Mouse (Mus musculus): ENCODE results near the gene Unk. TPM values are rescaled to one million over a fixed set of nuclear protein-coding genes. Genes with fewer than 3 reads are reported as not detected.

Unk gene
- 67.3 and 87.0 TPM in 2 replicates for polyA plus RNA-seq (2012; rRNA removed)

DNA sequence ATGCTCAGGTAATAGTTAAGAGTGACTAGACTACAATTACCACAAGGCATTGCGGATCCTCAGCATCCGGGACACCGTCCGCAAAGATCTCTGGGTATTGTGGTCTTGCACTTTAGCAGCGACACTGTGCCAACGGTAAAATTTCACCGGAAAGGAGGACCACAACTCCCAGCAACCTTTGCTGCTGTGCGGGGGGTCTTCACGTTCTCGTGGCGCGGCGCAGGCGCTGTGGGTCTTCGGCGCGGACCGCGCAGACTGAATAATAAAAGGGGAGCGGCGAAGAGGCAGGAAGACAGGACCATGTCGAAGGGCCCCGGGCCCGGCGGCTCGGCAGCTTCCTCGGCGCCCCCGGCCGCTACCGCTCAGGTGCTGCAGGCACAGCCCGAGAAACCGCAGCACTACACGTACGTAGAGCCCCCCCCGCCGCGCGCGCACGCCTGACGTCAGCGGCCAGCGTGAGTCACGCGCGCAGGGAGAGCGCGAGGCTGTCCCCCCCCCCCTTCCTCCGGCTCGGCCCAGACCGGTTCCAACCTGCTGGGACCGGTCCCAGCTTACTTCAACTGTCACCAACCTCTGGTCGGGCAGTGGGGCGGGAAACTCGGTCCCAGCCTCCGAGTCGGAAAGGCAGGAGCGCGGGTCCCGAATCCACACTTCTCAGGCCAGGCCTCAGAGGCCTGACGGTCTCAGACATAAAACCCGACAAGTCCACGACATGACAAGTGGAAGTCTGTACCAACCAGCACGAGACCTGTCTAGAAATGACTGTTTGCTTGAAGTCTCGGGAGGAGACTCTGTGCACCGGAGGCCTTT, at the start of gene Unk:
Gene Unk (plus strand): TSS at position 235 of the 810 bp plus-strand sequence.
- DNase-seq (ENCODE audit: low read depth) = peak; percentile 100
- TF ChIP-seq POLR2A (IDR thresholded peaks at IDR 0.05; ENCODE audit: borderline replicate concordance, extremely low read depth, insufficient read depth, insufficient read length, poor library complexity, severe bottlenecking) = no peak; the same call in 1 of the 2 replicates

- no peak for DNase-seq (ENCODE audit: low read depth)
- TF ChIP-seq POLR2A (IDR thresholded peaks at IDR 0.05; ENCODE audit: borderline replicate concordance, extremely low read depth, insufficient read depth, insufficient read length, poor library complexity, severe bottlenecking) (no peak), CTCF (IDR thresholded peaks at IDR 0.05; ENCODE audit: borderline replicate concordance, extremely low read depth, insufficient read depth, insufficient read length) (no peak)
Measured at GRCm38 (mm10) chr11:115982472-115982871, 47.6 kb upstream of the Unk start.

DNA sequence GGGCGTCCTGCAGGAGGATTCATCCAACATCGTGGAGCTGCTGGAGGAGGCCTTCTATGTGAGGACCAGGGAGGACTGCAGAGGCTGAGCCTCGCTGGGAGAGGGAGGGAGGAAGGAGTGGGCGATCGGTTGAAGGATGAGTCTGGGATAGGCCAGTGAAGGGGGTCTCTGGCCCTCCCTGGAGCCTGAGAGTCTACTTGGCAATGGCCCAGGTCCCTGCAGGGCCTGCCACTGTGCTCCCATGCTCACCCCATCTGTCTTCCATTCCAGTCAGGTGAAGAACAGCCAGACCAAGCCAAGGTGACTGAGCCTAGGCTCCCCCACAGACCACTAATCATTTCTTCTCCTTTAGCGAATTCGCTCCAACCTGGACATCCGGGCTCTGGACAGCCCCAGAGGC, 46.8 kb upstream of the Unk start:
- no peak for TF ChIP-seq POLR2A (IDR thresholded peaks at IDR 0.05; ENCODE audit: borderline replicate concordance, extremely low read depth, insufficient read depth, insufficient read length, poor library complexity, severe bottlenecking)
- no peak for TF ChIP-seq CTCF (IDR thresholded peaks at IDR 0.05; ENCODE audit: borderline replicate concordance, extremely low read depth, insufficient read depth, insufficient read length)
- DNase-seq (ENCODE audit: low read depth) = no peak

- TF ChIP-seq POLR2A (IDR thresholded peaks at IDR 0.05; ENCODE audit: borderline replicate concordance, extremely low read depth, insufficient read depth, insufficient read length, poor library complexity, severe bottlenecking) (no peak), CTCF (IDR thresholded peaks at IDR 0.05; ENCODE audit: borderline replicate concordance, extremely low read depth, insufficient read depth, insufficient read length) (no peak)
- DNase-seq (ENCODE audit: low read depth) = no peak
Measured at GRCm38 (mm10) chr11:115989686-115990085, 40.4 kb upstream of the Unk start.

GRCm38 (mm10) chr11:115992098-115992497, 38.0 kb upstream of the Unk start:
- no peak for TF ChIP-seq CTCF (IDR thresholded peaks at IDR 0.05; ENCODE audit: borderline replicate concordance, extremely low read depth, insufficient read depth, insufficient read length)
- TF ChIP-seq POLR2A (IDR thresholded peaks at IDR 0.05; ENCODE audit: borderline replicate concordance, extremely low read depth, insufficient read depth, insufficient read length, poor library complexity, severe bottlenecking) = no peak
- no peak for DNase-seq (ENCODE audit: low read depth)

DNA sequence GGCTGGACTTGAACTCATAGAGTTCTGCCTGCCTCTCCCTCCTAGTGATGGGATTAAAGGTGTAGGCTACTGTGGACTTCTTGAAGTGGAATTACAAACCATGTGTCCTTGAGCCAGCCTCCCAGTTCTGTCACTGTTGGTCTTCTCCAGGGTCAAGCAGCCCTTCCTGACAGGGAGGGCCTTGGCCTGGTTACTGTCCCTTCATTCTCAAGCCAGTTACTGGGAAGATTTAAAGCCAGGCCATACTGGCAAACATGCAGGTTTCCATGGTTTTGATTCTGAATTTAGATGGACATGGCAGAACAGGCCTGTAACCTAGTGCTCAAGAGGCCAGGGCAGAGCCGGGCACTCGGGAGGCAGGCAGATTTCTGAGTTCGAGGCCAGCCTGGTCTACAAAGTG, 34.9 kb upstream of the Unk start:
- no peak for DNase-seq (ENCODE audit: low read depth)
- TF ChIP-seq POLR2A (IDR thresholded peaks at IDR 0.05; ENCODE audit: borderline replicate concordance, extremely low read depth, insufficient read depth, insufficient read length, poor library complexity, severe bottlenecking) = no peak
- TF ChIP-seq CTCF (IDR thresholded peaks at IDR 0.05; ENCODE audit: borderline replicate concordance, extremely low read depth, insufficient read depth, insufficient read length) = no peak

GRCm38 (mm10) chr11:115997047-115997446, 33.1 kb upstream of the Unk start:
- TF ChIP-seq CTCF (IDR thresholded peaks at IDR 0.05; ENCODE audit: borderline replicate concordance, extremely low read depth, insufficient read depth, insufficient read length) (no peak), POLR2A (IDR thresholded peaks at IDR 0.05; ENCODE audit: borderline replicate concordance, extremely low read depth, insufficient read depth, insufficient read length, poor library complexity, severe bottlenecking) (no peak)
- no peak for DNase-seq (ENCODE audit: low read depth)

DNA sequence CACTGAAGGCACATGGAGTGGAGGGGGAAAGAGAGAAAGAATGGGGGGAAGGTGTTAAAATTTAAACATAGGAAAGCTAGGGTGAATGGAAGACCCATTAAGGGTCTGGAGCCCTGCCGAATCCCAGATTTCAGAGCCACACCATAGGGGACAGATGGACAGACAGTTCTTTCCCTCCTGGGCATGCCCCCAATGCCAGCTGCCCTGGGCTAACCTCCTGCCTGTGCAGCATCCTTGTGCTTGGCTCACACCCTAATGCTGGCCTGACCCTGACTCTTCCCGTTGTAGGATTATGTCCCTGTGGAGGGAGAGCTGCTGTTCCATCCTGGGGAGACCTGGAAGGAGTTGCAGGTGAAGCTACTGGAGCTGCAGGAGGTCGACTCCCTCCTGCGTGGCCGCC, 32.5 kb upstream of the Unk start:
- no peak for TF ChIP-seq POLR2A (IDR thresholded peaks at IDR 0.05; ENCODE audit: borderline replicate concordance, extremely low read depth, insufficient read depth, insufficient read length, poor library complexity, severe bottlenecking)
- TF ChIP-seq CTCF (IDR thresholded peaks at IDR 0.05; ENCODE audit: borderline replicate concordance, extremely low read depth, insufficient read depth, insufficient read length) = no peak
- no peak for DNase-seq (ENCODE audit: low read depth)

GRCm38 (mm10) chr11:115999027-115999426, 31.1 kb upstream of the Unk start:
- no peak for DNase-seq (ENCODE audit: low read depth)
- no peak for TF ChIP-seq CTCF (IDR thresholded peaks at IDR 0.05; ENCODE audit: borderline replicate concordance, extremely low read depth, insufficient read depth, insufficient read length)
- no peak for TF ChIP-seq POLR2A (IDR thresholded peaks at IDR 0.05; ENCODE audit: borderline replicate concordance, extremely low read depth, insufficient read depth, insufficient read length, poor library complexity, severe bottlenecking)

GRCm38 (mm10) chr11:115999538-116000143, 30.5 kb upstream of the Unk start:
- peak; percentile 78 for DNase-seq (ENCODE audit: low read depth)
- no peak for TF ChIP-seq POLR2A (IDR thresholded peaks at IDR 0.05; ENCODE audit: borderline replicate concordance, extremely low read depth, insufficient read depth, insufficient read length, poor library complexity, severe bottlenecking)
- peak; percentile 73; the same call in 1 of the 2 replicates for TF ChIP-seq CTCF (IDR thresholded peaks at IDR 0.05; ENCODE audit: borderline replicate concordance, extremely low read depth, insufficient read depth, insufficient read length)

- TF ChIP-seq POLR2A (IDR thresholded peaks at IDR 0.05; ENCODE audit: borderline replicate concordance, extremely low read depth, insufficient read depth, insufficient read length, poor library complexity, severe bottlenecking) (no peak), CTCF (IDR thresholded peaks at IDR 0.05; ENCODE audit: borderline replicate concordance, extremely low read depth, insufficient read depth, insufficient read length) (no peak)
- DNase-seq (ENCODE audit: low read depth) = no peak
Measured at GRCm38 (mm10) chr11:116000607-116001006, 29.5 kb upstream of the Unk start.

DNA sequence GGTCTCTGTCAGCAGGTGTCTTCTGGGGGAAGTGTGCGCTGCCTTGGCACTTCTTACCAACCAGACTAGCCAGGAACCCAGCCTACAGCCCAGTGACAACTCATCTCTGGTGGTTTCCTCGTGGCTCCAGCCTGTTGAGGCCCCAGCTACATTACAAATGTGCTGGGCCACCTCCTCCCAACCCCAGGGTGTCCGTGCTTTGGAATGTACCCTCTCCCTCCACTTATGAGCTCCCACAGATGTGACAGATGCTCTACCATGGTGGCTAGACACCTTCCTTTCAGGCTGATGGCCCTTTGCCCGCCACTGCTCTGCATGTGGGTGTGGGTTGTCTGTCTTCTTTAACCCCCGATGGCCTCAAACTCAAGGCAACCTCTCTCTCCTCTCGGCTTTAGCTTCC, 28.4 kb upstream of the Unk start:
- TF ChIP-seq POLR2A (IDR thresholded peaks at IDR 0.05; ENCODE audit: borderline replicate concordance, extremely low read depth, insufficient read depth, insufficient read length, poor library complexity, severe bottlenecking) (no peak), CTCF (IDR thresholded peaks at IDR 0.05; ENCODE audit: borderline replicate concordance, extremely low read depth, insufficient read depth, insufficient read length) (no peak)

More for the DNA sequence above, 28.4 kb upstream of the Unk start:
- DNase-seq (ENCODE audit: low read depth) = no peak
